Mouse (Mus musculus): Measurements from ENCODE around the gene Ddx25. TPM values are rescaled to one million over a fixed set of nuclear protein-coding genes. Genes with fewer than 3 reads are reported as not detected.

Gene Ddx25
- polyA plus RNA-seq, 1 experiment from 2014 or later, result 0.38 TPM

DNA sequence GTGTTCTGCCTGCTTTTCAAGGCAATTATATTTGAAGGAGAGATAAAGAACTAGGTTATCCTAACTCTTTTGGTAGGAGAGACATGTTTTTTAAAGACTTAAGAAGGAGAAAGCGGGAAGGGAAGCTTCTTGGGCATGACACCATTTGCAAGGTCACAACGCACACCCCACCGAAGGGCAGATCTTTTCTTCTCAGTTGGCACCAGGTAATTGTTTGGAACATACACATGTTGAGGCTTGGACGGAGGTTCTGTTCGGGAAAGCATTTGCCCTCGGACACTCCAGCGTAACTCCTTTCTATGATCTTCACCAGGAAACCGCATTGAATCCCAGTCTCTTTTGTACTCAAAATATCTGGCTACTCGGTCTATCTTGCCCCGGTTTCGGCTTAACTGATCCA is 2.7 kb upstream of the Ddx25 start:
- no peak for DNase-seq (ENCODE audit: low spot score)
- WGBS, result 94% methylated on average over 11 of the region's 11 CpGs
- Histone ChIP-seq H3K27me3 (ENCODE audit: control insufficient read depth, insufficient read depth, low read length) (no peaks in the 10 kb centered on the region; the same call in 1 of the 2 replicates), H3K4me2 (replicated peaks; ENCODE audit: low read depth) (no peak overlapping the region), H3K36me3 (ENCODE audit: control insufficient read depth, insufficient read depth, low read length) (no peaks in the 10 kb centered on the region), H3K9me3 (ENCODE audit: control insufficient read depth, low read length) (no peaks in the 10 kb centered on the region), H3K4me3 (ENCODE audit: low read depth, low read length) (no peak overlapping the region), H3K27ac (replicated peaks) (no peak overlapping the region), H3K9ac (ENCODE audit: low read length) (no peak overlapping the region), H3K4me1 (replicated peaks; ENCODE audit: control insufficient read depth, insufficient read depth) (no peaks in the 10 kb centered on the region; the same call in 1 of the 2 replicates)
- TF ChIP-seq CTCF (IDR thresholded peaks at IDR 0.05; ENCODE audit: low read depth) (no peak), EP300 (optimal IDR thresholded peaks at IDR 0.05) (no peak)
- ATAC-seq (ENCODE audit: low FRiP score, low TSS enrichment), result no peak

DNA sequence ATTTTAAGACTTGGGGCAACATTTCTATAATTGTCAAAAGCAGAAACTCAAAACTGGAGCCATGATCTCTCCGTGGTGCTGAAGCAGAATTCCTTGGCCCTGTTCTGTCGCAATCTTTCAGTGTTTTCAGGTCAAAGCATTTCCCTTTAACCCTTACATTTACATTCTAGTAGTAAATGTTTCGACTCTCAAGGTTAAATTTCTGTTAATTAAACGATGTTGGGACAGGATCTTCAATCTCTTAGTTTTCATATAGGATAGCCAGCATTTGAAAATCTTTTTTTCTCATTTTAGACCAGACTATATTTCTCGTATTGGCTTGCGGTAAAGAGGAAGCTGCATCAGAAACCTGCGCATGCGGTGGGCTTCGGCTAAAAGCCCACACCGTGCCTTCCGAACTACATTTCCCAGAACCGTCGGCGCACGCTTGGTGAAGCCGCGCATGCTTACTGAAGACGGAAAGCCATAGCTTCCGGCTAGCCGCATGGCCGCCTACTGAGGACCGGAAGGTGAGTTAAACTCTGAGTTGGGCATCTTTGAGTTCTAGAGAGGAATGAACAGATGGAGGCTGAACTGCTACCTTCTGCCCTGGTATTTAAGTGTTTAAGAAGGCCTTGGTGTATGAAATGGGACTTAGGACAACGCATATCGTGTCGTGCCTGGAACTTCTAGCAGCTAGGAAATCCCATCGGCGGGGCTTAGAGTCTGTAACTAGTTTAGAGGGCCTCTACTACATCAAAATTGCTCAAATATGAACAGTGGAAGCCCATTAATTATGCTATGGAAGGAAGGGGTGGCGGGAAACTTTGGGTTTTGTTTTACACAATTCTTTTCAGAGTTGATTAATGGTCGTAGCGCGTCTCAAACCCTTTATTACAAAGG is 922 bp upstream of the Ddx25 start:
- Histone ChIP-seq H3K27me3 (ENCODE audit: control insufficient read depth, insufficient read depth, low read length) (no peaks in the 10 kb centered on the region; the same call in 1 of the 2 replicates), H3K4me1 (replicated peaks; ENCODE audit: control insufficient read depth, insufficient read depth) (no peaks in the 10 kb centered on the region; the same call in 1 of the 2 replicates), H3K4me3 (ENCODE audit: low read depth, low read length) (peak overlapping the region; percentile 61), H3K4me2 (replicated peaks; ENCODE audit: low read depth) (peak overlapping the region; percentile 97), H3K36me3 (ENCODE audit: control insufficient read depth, insufficient read depth, low read length) (no peaks in the 10 kb centered on the region), H3K9me3 (ENCODE audit: control insufficient read depth, low read length) (no peaks in the 10 kb centered on the region), H3K27ac (replicated peaks) (0 out of 2 replicates have a peak overlapping the region, but pooled peaks have one; percentile 26), H3K9ac (ENCODE audit: low read length) (peak overlapping the region; percentile 61)
- WGBS, result 1% methylated on average over 31 of the region's 31 CpGs
- TF ChIP-seq EP300 (optimal IDR thresholded peaks at IDR 0.05) (no peak), CTCF (IDR thresholded peaks at IDR 0.05; ENCODE audit: low read depth) (no peak)
- ATAC-seq (ENCODE audit: low FRiP score, low TSS enrichment) (peak; percentile 88), DNase-seq (ENCODE audit: low spot score) (peak; percentile 76)

DNA sequence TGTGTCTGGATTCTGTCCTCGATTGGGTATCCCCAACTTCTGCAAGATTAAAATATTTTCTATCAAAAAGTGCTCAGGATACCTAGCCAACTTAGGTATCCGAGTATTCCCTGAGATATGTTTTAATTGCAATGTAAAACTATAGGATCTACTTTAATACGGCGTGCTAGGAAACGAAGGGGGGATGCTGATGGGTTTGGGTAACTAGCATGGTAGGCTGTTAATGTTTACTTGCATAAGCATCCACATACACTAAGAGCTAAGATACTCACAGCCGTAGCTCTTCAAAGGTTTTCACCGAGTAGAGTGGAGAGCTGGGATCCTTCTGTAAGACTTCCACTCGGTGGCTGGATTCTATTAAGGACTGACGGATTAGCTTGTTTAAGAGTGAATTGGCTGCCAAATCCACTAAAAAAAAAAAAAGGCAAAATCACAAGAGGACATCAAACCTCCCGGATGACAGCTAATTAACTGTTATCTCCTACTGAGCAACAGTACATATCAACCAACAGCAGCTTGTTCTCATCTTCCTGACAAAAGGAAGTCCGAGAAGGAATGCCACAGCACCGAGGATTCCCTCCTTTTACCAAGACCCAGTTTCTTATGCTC is 1.7 kb downstream of the Ddx25 start:
- Histone ChIP-seq H3K4me2 (replicated peaks; ENCODE audit: low read depth) (no peak overlapping the region), H3K9me3 (ENCODE audit: control insufficient read depth, low read length) (no peaks in the 10 kb centered on the region), H3K4me3 (ENCODE audit: low read depth, low read length) (no peak overlapping the region), H3K27ac (replicated peaks) (no peak overlapping the region), H3K36me3 (ENCODE audit: control insufficient read depth, insufficient read depth, low read length) (no peaks in the 10 kb centered on the region), H3K9ac (ENCODE audit: low read length) (no peak overlapping the region), H3K27me3 (ENCODE audit: control insufficient read depth, insufficient read depth, low read length) (no peaks in the 10 kb centered on the region; the same call in 1 of the 2 replicates), H3K4me1 (replicated peaks; ENCODE audit: control insufficient read depth, insufficient read depth) (no peaks in the 10 kb centered on the region; the same call in 1 of the 2 replicates)
- ATAC-seq (ENCODE audit: low FRiP score, low TSS enrichment), result no peak
- 56% methylated on average over 12 of the region's 12 CpGs for WGBS
- TF ChIP-seq EP300 (optimal IDR thresholded peaks at IDR 0.05), result no peak
- TF ChIP-seq CTCF (IDR thresholded peaks at IDR 0.05; ENCODE audit: low read depth), result no peak
- DNase-seq (ENCODE audit: low spot score), result no peak

DNA sequence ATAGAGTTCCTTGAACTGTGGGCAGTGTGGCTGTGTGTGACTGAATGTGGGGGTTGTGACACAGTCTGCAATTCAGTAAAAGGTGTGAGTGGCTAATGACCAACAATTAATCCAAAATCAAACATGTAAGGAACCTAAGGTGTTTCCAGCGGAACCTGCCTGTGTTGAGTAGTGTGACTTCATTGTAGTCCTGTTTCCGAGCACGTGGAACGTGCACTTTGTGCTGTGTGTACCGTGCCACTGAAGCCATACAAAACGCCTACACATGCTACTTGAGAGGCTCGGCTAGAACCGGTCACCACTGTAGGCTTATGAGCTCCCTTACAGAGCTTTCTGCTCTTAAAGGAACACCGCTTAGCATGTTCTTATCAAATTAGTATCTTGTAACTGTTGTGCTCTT is 9.9 kb downstream of the Ddx25 start:
- Histone ChIP-seq H3K27ac (replicated peaks) (no peak overlapping the region), H3K4me3 (ENCODE audit: low read depth, low read length) (no peak overlapping the region), H3K4me1 (replicated peaks; ENCODE audit: control insufficient read depth, insufficient read depth) (no peaks in the 10 kb centered on the region), H3K27me3 (ENCODE audit: control insufficient read depth, insufficient read depth, low read length) (no peaks in the 10 kb centered on the region), H3K36me3 (ENCODE audit: control insufficient read depth, insufficient read depth, low read length) (no peaks in the 10 kb centered on the region), H3K9ac (ENCODE audit: low read length) (no peak overlapping the region), H3K9me3 (ENCODE audit: control insufficient read depth, low read length) (no peaks in the 10 kb centered on the region), H3K4me2 (replicated peaks; ENCODE audit: low read depth) (no peak overlapping the region)
- no peak for DNase-seq (ENCODE audit: low spot score)
- WGBS, result 53% methylated on average over 9 of the region's 9 CpGs
- no peak for TF ChIP-seq EP300 (optimal IDR thresholded peaks at IDR 0.05)
- no peak for TF ChIP-seq CTCF (IDR thresholded peaks at IDR 0.05; ENCODE audit: low read depth)
- peak; percentile 73 for ATAC-seq (ENCODE audit: low FRiP score, low TSS enrichment)

DNA sequence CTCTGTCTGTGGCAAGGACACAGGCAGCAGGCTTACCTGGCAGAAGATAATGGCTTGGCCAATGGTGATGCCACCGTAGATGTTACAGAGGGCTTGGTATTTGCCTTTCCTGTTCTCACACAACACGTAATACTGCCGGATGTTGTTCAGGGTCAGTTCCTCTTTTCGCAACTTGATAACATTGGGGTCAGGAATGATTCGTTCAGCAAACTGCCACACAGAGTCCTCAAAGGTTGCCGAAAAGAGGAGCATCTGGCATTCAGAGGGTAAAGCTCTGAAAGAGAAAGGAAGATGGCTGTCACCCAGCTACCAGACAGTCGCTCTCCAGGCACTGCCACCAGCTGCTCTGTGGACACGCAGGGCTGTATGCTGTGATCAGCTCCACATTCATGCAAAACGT is 11.6 kb downstream of the Ddx25 start:
- Histone ChIP-seq H3K9ac (ENCODE audit: low read length) (no peak overlapping the region), H3K4me1 (replicated peaks; ENCODE audit: control insufficient read depth, insufficient read depth) (no peaks in the 10 kb centered on the region), H3K9me3 (ENCODE audit: control insufficient read depth, low read length) (no peaks in the 10 kb centered on the region), H3K27me3 (ENCODE audit: control insufficient read depth, insufficient read depth, low read length) (no peaks in the 10 kb centered on the region), H3K4me2 (replicated peaks; ENCODE audit: low read depth) (no peak overlapping the region), H3K36me3 (ENCODE audit: control insufficient read depth, insufficient read depth, low read length) (no peaks in the 10 kb centered on the region), H3K4me3 (ENCODE audit: low read depth, low read length) (no peak overlapping the region), H3K27ac (replicated peaks) (no peak overlapping the region)
- no peak for ATAC-seq (ENCODE audit: low FRiP score, low TSS enrichment)
- 68% methylated on average over 9 of the region's 9 CpGs for WGBS
- TF ChIP-seq CTCF (IDR thresholded peaks at IDR 0.05; ENCODE audit: low read depth), result no peak
- no peak for TF ChIP-seq EP300 (optimal IDR thresholded peaks at IDR 0.05)
- DNase-seq (ENCODE audit: low spot score), result no peak

DNA sequence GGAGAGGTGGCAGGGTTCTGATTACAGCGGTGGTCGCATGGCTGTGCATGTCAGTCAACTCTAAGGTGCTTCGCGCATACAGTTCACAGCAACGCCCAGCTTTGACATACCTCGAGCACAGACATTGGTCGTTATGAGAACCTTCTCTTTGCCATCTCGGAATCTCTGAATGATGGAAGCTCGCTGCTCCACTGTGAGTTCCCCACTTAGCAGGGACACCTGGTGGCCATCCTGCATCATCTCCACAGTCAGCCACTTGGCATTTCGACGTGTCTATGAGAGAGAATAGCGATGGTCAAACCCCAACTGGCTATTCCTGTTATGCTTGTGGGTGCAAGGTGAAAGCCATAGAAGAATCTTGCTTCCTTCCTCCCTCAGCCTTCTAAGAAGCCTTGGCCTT is 12.6 kb downstream of the Ddx25 start:
- H3K27ac ChIP-seq (replicated peaks), result no peak overlapping the region
- no peak overlapping the region for H3K4me2 ChIP-seq (replicated peaks; ENCODE audit: low read depth)
- WGBS, result 67% methylated on average over 12 of the region's 12 CpGs

More for the DNA sequence above, 12.6 kb downstream of the Ddx25 start:
- no peak overlapping the region for H3K9ac ChIP-seq (ENCODE audit: low read length)
- no peak for ATAC-seq (ENCODE audit: low FRiP score, low TSS enrichment)
- no peak for TF ChIP-seq EP300 (optimal IDR thresholded peaks at IDR 0.05)
- TF ChIP-seq CTCF (IDR thresholded peaks at IDR 0.05; ENCODE audit: low read depth), result peak; percentile 52
- H3K9me3 ChIP-seq (ENCODE audit: control insufficient read depth, low read length), result no peaks in the 10 kb centered on the region
- H3K4me1 ChIP-seq (replicated peaks; ENCODE audit: control insufficient read depth, insufficient read depth), result no peaks in the 10 kb centered on the region
- H3K27me3 ChIP-seq (ENCODE audit: control insufficient read depth, insufficient read depth, low read length), result no peaks in the 10 kb centered on the region
- H3K36me3 ChIP-seq (ENCODE audit: control insufficient read depth, insufficient read depth, low read length), result no peaks in the 10 kb centered on the region
- no peak for DNase-seq (ENCODE audit: low spot score)
- no peak overlapping the region for H3K4me3 ChIP-seq (ENCODE audit: low read depth, low read length)

Measured in stomach, postnatal 0 days (tissue).